Mouse (Mus musculus): ENCODE measurements around the gene Ercc5. TPM values are rescaled to one million over a fixed set of nuclear protein-coding genes. Genes with fewer than 3 reads are reported as not detected.

The Ercc5 gene
- polyA plus RNA-seq, 1 experiment from 2014 or later: 8.7 TPM

DNA sequence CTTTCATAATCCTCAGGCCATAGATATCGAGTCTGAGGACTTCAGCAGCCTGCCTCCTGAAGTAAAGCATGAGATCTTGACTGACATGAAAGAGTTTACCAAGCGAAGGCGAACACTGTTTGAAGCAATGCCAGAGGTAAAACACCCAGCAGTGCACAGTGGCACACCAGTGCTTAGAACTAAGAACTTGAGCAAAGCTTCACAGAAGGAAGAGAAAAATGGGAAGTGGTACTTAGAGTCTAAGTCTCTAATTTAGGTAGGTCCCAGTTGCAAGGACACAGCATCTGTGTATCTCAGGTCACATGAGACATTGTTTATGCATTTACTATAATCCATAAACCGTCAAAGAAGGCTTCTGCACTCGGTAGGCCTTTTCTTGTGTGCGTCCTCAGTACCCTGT is 14.3 kb downstream of the Ercc5 start:
- ATAC-seq: no peak
- H3K36me3 ChIP-seq (ENCODE audit: control insufficient read depth, insufficient read depth): peaks cover 70% of the 10 kb centered on the region
- no peak for TF ChIP-seq CTCF (IDR thresholded peaks at IDR 0.05; ENCODE audit: low read depth)
- no peak overlapping the region for H3K9ac ChIP-seq (ENCODE audit: low read depth, low read length)
- H3K27ac ChIP-seq (ENCODE audit: low read depth, low read length): no peak overlapping the region
- no peaks in the 10 kb centered on the region for H3K27me3 ChIP-seq (replicated peaks; ENCODE audit: control insufficient read depth, insufficient read depth, low read length)
- no peak overlapping the region for H3K4me2 ChIP-seq (replicated peaks; ENCODE audit: low read depth)
- no peaks in the 10 kb centered on the region for H3K9me3 ChIP-seq (ENCODE audit: control insufficient read depth)
- no peaks in the 10 kb centered on the region for H3K4me1 ChIP-seq (replicated peaks; ENCODE audit: control insufficient read depth, insufficient read depth, low read length)
- WGBS: 93% methylated on average over 6 of the region's 6 CpGs
- H3K4me3 ChIP-seq (ENCODE audit: low read depth, low read length): no peak overlapping the region

DNA sequence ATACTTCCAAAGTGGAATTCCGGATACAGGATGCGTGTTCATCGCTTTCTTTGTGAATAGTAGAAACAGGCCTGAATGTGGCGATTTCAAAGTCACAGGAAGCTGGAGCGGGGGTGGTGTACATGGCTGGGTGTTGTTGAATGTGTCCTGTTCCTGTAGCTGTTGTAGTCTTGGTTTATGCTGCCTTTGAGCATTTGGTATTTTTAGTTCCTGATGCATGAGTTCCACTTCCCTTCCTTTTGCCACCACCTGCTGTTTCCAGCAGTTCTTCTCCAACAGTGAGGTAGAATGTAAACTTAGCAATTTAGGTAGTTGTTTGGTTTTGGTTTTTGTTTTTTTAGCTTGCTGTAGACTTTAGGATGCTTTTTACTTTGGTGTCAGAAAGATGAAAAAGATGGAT is 14.8 kb downstream of the Ercc5 start:
- H3K4me3 ChIP-seq (ENCODE audit: low read depth, low read length): no peak overlapping the region
- H3K27ac ChIP-seq (ENCODE audit: low read depth, low read length): no peak overlapping the region
- ATAC-seq: no peak
- H3K4me2 ChIP-seq (replicated peaks; ENCODE audit: low read depth): no peak overlapping the region
- no peak overlapping the region for H3K9ac ChIP-seq (ENCODE audit: low read depth, low read length)
- WGBS: 94% methylated on average over 5 of the region's 5 CpGs
- TF ChIP-seq CTCF (IDR thresholded peaks at IDR 0.05; ENCODE audit: low read depth): no peak
- H3K36me3 ChIP-seq (ENCODE audit: control insufficient read depth, insufficient read depth): peaks cover 76% of the 10 kb centered on the region
- H3K9me3 ChIP-seq (ENCODE audit: control insufficient read depth): no peaks in the 10 kb centered on the region
- no peaks in the 10 kb centered on the region for H3K4me1 ChIP-seq (replicated peaks; ENCODE audit: control insufficient read depth, insufficient read depth, low read length)
- H3K27me3 ChIP-seq (replicated peaks; ENCODE audit: control insufficient read depth, insufficient read depth, low read length): no peaks in the 10 kb centered on the region

DNA sequence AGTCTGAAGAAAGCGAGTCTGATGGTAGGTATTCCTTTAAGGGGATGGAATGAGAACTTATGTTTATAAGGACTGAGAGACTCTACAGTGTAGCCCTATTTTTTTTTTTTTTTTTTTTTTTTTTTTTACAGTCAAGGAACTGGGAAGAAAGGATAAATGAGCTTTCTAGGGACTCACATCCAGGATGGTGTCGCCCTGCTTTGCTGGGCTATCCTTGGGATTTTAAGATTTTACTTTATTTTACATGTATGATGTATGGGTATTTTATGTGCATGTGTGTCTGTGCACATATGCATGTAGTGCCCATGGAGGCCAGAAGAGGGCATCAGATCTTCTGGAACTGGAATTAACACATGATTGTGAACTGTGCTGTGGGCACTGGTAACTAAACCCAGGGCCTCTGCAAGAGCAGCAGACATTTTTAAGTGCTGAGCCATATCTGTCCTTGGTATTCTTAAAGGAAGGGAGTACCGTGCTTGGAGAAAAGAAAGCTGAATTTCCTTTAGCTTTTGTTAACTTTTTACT is 20.4 kb downstream of the Ercc5 start:
- ATAC-seq: no peak
- H3K36me3 ChIP-seq (ENCODE audit: control insufficient read depth, insufficient read depth): peaks cover 62% of the 10 kb centered on the region
- H3K4me3 ChIP-seq (ENCODE audit: low read depth, low read length): no peak overlapping the region
- H3K27me3 ChIP-seq (replicated peaks; ENCODE audit: control insufficient read depth, insufficient read depth, low read length): no peaks in the 10 kb centered on the region
- TF ChIP-seq CTCF (IDR thresholded peaks at IDR 0.05; ENCODE audit: low read depth): peak; percentile 31
- H3K27ac ChIP-seq (ENCODE audit: low read depth, low read length): peak overlapping the region; percentile 5; the same call in 1 of the 2 replicates
- H3K4me1 ChIP-seq (replicated peaks; ENCODE audit: control insufficient read depth, insufficient read depth, low read length): no peaks in the 10 kb centered on the region
- WGBS: 94% methylated on average over 3 of the region's 3 CpGs
- no peak overlapping the region for H3K4me2 ChIP-seq (replicated peaks; ENCODE audit: low read depth)
- no peaks in the 10 kb centered on the region for H3K9me3 ChIP-seq (ENCODE audit: control insufficient read depth)
- H3K9ac ChIP-seq (ENCODE audit: low read depth, low read length): no peak overlapping the region

DNA sequence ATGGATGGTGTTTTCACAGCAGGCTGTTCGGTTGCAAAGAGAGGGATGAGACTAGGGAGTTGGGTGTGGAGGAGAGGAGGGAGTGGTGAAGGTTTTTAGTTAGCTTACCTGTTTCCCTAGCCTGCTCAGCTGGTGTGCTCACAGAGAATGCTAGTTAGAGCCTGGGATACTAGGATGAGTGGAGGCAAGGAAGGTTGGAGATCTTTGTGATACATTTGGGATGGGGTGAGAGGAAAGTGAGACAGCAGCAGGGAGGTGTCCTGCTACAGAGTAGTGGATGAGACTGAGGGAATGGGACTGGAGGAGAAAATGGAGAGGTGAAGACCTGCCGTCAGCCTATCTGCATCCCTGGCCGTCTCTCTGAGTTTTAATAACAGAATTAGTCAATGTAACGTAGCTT is 25.1 kb downstream of the Ercc5 start:
- no peak for TF ChIP-seq CTCF (IDR thresholded peaks at IDR 0.05; ENCODE audit: low read depth)
- WGBS: 95% methylated on average over 4 of the region's 4 CpGs
- no peaks in the 10 kb centered on the region for H3K9me3 ChIP-seq (ENCODE audit: control insufficient read depth)
- no peaks in the 10 kb centered on the region for H3K4me1 ChIP-seq (replicated peaks; ENCODE audit: control insufficient read depth, insufficient read depth, low read length)
- no peak for ATAC-seq
- H3K36me3 ChIP-seq (ENCODE audit: control insufficient read depth, insufficient read depth): peaks cover 62% of the 10 kb centered on the region
- no peak overlapping the region for H3K4me3 ChIP-seq (ENCODE audit: low read depth, low read length)
- no peak overlapping the region for H3K27ac ChIP-seq (ENCODE audit: low read depth, low read length)
- no peak overlapping the region for H3K9ac ChIP-seq (ENCODE audit: low read depth, low read length)
- no peaks in the 10 kb centered on the region for H3K27me3 ChIP-seq (replicated peaks; ENCODE audit: control insufficient read depth, insufficient read depth, low read length)
- no peak overlapping the region for H3K4me2 ChIP-seq (replicated peaks; ENCODE audit: low read depth)

DNA sequence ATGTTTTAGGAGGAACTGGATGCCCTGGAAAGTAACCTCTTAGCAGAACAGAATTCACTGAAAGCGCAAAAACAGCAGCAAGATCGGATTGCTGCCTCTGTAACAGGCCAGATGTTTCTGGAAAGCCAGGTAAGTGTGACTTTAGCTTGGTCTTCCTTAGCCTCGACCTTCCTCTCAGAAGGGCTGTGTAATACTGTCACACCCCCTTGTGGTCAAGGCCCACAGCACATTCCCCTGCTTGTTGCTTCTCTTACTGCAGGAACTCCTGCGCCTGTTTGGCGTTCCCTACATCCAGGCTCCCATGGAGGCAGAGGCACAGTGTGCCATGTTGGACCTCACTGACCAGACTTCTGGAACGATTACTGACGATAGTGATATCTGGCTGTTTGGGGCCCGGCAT is 26.4 kb downstream of the Ercc5 start:
- Histone ChIP-seq H3K27ac (ENCODE audit: low read depth, low read length) (no peak overlapping the region), H3K27me3 (replicated peaks; ENCODE audit: control insufficient read depth, insufficient read depth, low read length) (no peaks in the 10 kb centered on the region), H3K9ac (ENCODE audit: low read depth, low read length) (no peak overlapping the region), H3K4me2 (replicated peaks; ENCODE audit: low read depth) (no peak overlapping the region), H3K9me3 (ENCODE audit: control insufficient read depth) (no peaks in the 10 kb centered on the region), H3K36me3 (ENCODE audit: control insufficient read depth, insufficient read depth) (peaks cover 63% of the 10 kb centered on the region), H3K4me1 (replicated peaks; ENCODE audit: control insufficient read depth, insufficient read depth, low read length) (no peaks in the 10 kb centered on the region), H3K4me3 (ENCODE audit: low read depth, low read length) (no peak overlapping the region)
- peak; percentile 68 for TF ChIP-seq CTCF (IDR thresholded peaks at IDR 0.05; ENCODE audit: low read depth)
- no peak for ATAC-seq
- 82% methylated on average over 8 of the region's 8 CpGs for WGBS

DNA sequence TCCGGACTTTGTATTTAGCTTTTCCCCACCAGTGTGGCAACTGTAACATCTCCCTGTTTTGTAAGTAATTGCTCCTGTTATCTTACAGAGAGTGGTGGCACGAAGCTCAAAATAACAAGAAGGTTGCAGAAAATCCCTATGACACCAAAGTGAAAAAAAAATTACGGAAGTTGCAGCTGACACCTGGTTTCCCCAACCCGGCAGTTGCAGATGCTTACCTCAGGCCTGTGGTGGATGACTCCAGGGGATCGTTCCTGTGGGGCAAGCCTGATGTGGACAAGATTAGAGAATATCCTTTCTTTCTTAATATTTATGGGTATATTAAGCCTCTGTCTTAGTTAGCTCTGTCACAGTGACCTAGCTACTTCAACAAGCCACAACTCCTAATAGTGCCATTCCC is 30.5 kb downstream of the Ercc5 start:
- Histone ChIP-seq H3K36me3 (ENCODE audit: control insufficient read depth, insufficient read depth) (peaks cover 49% of the 10 kb centered on the region), H3K4me3 (ENCODE audit: low read depth, low read length) (no peak overlapping the region), H3K27me3 (replicated peaks; ENCODE audit: control insufficient read depth, insufficient read depth, low read length) (no peaks in the 10 kb centered on the region), H3K27ac (ENCODE audit: low read depth, low read length) (no peak overlapping the region), H3K4me2 (replicated peaks; ENCODE audit: low read depth) (no peak overlapping the region), H3K9me3 (ENCODE audit: control insufficient read depth) (no peaks in the 10 kb centered on the region), H3K4me1 (replicated peaks; ENCODE audit: control insufficient read depth, insufficient read depth, low read length) (no peaks in the 10 kb centered on the region), H3K9ac (ENCODE audit: low read depth, low read length) (no peak overlapping the region)
- no peak for TF ChIP-seq CTCF (IDR thresholded peaks at IDR 0.05; ENCODE audit: low read depth)
- 94% methylated on average over 5 of the region's 5 CpGs for WGBS
- ATAC-seq: no peak

DNA sequence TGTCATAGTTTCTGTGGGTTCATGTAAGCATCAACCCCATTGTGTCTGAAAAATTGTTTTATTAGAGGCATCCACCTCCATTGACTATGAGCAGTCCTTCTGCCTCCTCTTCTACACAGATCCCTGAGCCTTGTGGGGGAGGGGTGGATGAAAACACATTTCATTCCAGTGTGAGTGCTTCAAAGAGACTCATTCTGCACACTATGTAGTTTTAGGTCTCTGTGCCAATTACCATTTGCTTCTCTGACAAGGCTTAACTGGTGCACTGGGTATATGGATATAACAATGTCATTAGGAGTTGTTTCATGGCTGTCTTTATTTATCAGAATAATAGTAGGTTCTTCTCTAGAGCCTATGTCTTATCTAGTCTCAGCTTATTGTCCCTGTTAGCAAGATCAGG is 38.9 kb downstream of the Ercc5 start:
- peaks cover 5% of the 10 kb centered on the region; the same call in 1 of the 2 replicates for H3K36me3 ChIP-seq (ENCODE audit: control insufficient read depth, insufficient read depth)
- ATAC-seq: no peak
- no peak overlapping the region for H3K4me3 ChIP-seq (ENCODE audit: low read depth, low read length)

More for the DNA sequence above, 38.9 kb downstream of the Ercc5 start:
- Histone ChIP-seq H3K9me3 (ENCODE audit: control insufficient read depth) (no peaks in the 10 kb centered on the region), H3K9ac (ENCODE audit: low read depth, low read length) (no peak overlapping the region), H3K4me1 (replicated peaks; ENCODE audit: control insufficient read depth, insufficient read depth, low read length) (no peaks in the 10 kb centered on the region), H3K4me2 (replicated peaks; ENCODE audit: low read depth) (no peak overlapping the region), H3K27ac (ENCODE audit: low read depth, low read length) (no peak overlapping the region), H3K27me3 (replicated peaks; ENCODE audit: control insufficient read depth, insufficient read depth, low read length) (no peaks in the 10 kb centered on the region)
- no peak for TF ChIP-seq CTCF (IDR thresholded peaks at IDR 0.05; ENCODE audit: low read depth)

Measured in intestine, postnatal 0 days (tissue).